Mouse (Mus musculus) myocyte (in vitro differentiated cells): ENCODE measurements at regions not wholly inside any gene's neighbourhood (a gene's known extent, or its start where the extent isn't known, plus 50 kb on each side); places are given as distances from the start of the nearest gene placed in this dataset.
A peak's percentile ranks its signal among the peaks of the same experiment; 100 is the strongest.

Experiments used
- H3K27me3 ChIP-seq: one replicate; pipeline ENCODE4 v1.6.1; 2011; ENCODE audit not compliant: control insufficient read depth, insufficient read depth, insufficient read length
- H3K36me3 ChIP-seq: one replicate; pipeline ENCODE4 v1.6.1; 2011; ENCODE audit not compliant: control insufficient read depth, insufficient read depth
- H3K4me2 ChIP-seq: one replicate; pipeline ENCODE4 v1.6.1; 2011; ENCODE audit warnings: low read depth, control low read depth
- H3K4me3 ChIP-seq: one replicate; pipeline ENCODE4 v1.5.1; 2011; ENCODE audit warnings: mild to moderate bottlenecking, control low read depth, moderate library complexity
- H3K79me2 ChIP-seq: one replicate; pipeline ENCODE4 v1.6.1; 2011; ENCODE audit not compliant: control insufficient read depth, insufficient read depth
- H3ac ChIP-seq: one replicate; pipeline ENCODE4 v1.6.1; 2011; ENCODE audit not compliant: control insufficient read depth, insufficient read length
- CEBPB ChIP-seq: IDR thresholded peaks from 2 replicates; pipeline ENCODE4 v1.6.1; 2011; ENCODE audit warnings: mild to moderate bottlenecking, moderate library complexity; ENCODE audit not compliant: poor library complexity, insufficient read depth, severe bottlenecking
- E2F4 ChIP-seq: IDR thresholded peaks from one replicate; pipeline ENCODE4 v1.6.1; 2011; ENCODE audit warnings: mild to moderate bottlenecking, control low read depth, moderate library complexity; ENCODE audit not compliant: insufficient read depth
- MAX ChIP-seq: IDR thresholded peaks from one replicate; pipeline ENCODE4 v1.6.1; 2011; ENCODE audit warnings: low read depth, mild to moderate bottlenecking, control low read depth
- MYOD1 ChIP-seq, 3 experiments: IDR thresholded peaks; one replicate each; pipeline ENCODE4 v1.6.1; 2011; ENCODE audit warnings: control low read depth in 2 of 3, low read depth in 2 of 3, mild to moderate bottlenecking in 2 of 3, moderate library complexity in 1 of 3; ENCODE audit not compliant: insufficient read length in 2 of 3, control insufficient read depth in 1 of 3
- MYOG ChIP-seq, 3 experiments: IDR thresholded peaks; one replicate each; pipeline ENCODE4 v1.6.1; 2011; ENCODE audit warnings: control low read depth in 2 of 3, low read depth in 2 of 3, mild to moderate bottlenecking in 2 of 3; ENCODE audit not compliant: insufficient read length in 2 of 3, control insufficient read depth in 1 of 3, insufficient read depth in 1 of 3
- POLR2A ChIP-seq: IDR thresholded peaks from one replicate; pipeline ENCODE4 v1.6.1; 2011; ENCODE audit warnings: low read depth, mild to moderate bottlenecking, control low read depth, moderate library complexity; ENCODE audit not compliant: insufficient read length
- POLR2AphosphoS2 ChIP-seq: IDR thresholded peaks from one replicate; pipeline ENCODE4 v1.6.1; 2011; ENCODE audit warnings: low read depth, control low read depth; ENCODE audit not compliant: insufficient read length
- REST ChIP-seq: IDR thresholded peaks from one replicate; pipeline ENCODE4 v1.6.1; 2011; ENCODE audit warnings: mild to moderate bottlenecking, control low read depth, moderate library complexity; ENCODE audit not compliant: insufficient read depth, insufficient read length
- SRF ChIP-seq: IDR thresholded peaks from one replicate; pipeline ENCODE4 v1.6.1; 2011; ENCODE audit warnings: low read depth; ENCODE audit not compliant: control insufficient read depth, insufficient read length
- TCF12 ChIP-seq: IDR thresholded peaks from one replicate; pipeline ENCODE4 v1.6.1; 2011; ENCODE audit warnings: mild to moderate bottlenecking, control low read depth; ENCODE audit not compliant: poor library complexity, insufficient read depth, severe bottlenecking
- TCF3 ChIP-seq: IDR thresholded peaks from one replicate; pipeline ENCODE4 v1.6.1; 2011; ENCODE audit warnings: low read depth, control low read depth; ENCODE audit not compliant: insufficient read length
- USF1 ChIP-seq: IDR thresholded peaks from one replicate; pipeline ENCODE4 v1.6.1; 2011; ENCODE audit warnings: low read depth, mild to moderate bottlenecking, control low read depth, moderate library complexity

DNA sequence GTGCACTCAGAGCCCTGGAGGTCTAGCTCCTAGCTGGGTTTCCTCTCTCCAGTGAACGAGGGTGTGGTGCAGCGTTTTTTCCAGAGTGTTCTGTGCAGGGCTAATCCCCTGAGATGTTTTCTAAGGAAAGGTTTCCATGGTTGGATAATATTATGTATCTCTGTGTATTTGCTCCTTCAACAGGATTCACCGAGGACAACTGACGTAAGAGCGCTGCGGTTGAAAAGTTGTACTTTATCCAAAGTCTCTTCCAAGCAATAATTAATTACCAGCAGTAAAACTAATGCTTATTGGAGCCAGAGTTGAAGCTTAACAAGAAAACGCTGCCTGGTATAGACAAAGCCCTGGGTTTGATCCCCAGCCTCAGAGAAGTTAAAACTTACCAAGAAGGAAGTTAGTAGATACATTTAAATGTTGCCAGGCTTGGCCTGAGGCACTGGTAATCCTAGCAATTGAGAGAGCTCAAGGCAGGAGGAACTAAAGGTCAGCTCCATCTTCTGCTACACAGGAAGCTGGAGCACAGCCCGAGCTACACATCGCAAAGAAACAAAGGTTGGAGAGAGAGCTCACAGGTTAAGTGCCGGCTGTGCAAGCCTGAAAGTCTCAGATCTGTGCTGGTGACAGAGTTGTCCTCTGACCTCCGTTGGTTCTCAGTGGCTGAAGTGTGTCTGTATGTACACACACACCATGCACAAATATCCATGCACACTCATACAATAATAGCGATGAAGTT, 51.2 kb upstream of the Rap1b start:
- Histone ChIP-seq H3K36me3 (no peaks in the 10 kb centered on the region), H3K27me3 (no peaks in the 10 kb centered on the region), H3K4me3 (no peak overlapping the region), H3K4me2 (no peak overlapping the region), H3ac (no peak overlapping the region), H3K79me2 (no peaks in the 10 kb centered on the region)
- TF ChIP-seq SRF (no peak), MYOG (IDR thresholded peaks at IDR 0.05; ENCODE audit: control insufficient read depth in 1 of 3, insufficient read depth in 1 of 3, insufficient read length in 2 of 3, low read depth in 2 of 3) (no peak), CEBPB (no peak), MYOD1 (IDR thresholded peaks at IDR 0.05; ENCODE audit: control insufficient read depth in 1 of 3, insufficient read length in 2 of 3, low read depth in 2 of 3) (no peak), TCF3 (no peak), TCF12 (no peak), POLR2A (no peak), REST (no peak), POLR2AphosphoS2 (no peak), MAX (no peak), USF1 (no peak), E2F4 (no peak)

DNA sequence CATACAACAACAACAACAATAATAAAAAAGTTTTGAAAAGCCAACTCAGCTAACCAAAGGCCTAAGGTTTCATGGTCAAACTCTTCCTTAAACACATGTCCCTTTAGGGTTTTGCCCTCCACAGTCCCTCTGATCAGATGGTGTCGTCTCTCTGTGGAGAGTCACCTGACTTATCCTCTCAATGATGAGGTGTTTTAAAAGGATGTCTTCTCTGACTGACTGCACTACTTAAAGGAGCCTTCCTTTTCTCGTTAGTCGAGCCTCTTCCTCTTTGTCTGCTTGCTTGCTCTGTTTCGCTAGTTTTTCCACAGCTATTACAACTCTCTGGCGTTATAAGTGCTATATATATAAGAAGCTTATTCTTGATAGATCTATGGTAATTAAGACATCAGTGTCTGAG, 51.9 kb upstream of the Rap1b start:
- no peaks in the 10 kb centered on the region for H3K36me3 ChIP-seq
- TF ChIP-seq USF1, result no peak
- TF ChIP-seq MAX, result no peak
- no peak for TF ChIP-seq CEBPB
- TF ChIP-seq TCF3, result no peak
- no peak for TF ChIP-seq POLR2AphosphoS2
- TF ChIP-seq REST, result no peak
- TF ChIP-seq MYOD1 (IDR thresholded peaks at IDR 0.05; ENCODE audit: control insufficient read depth in 1 of 3, insufficient read length in 2 of 3, low read depth in 2 of 3), result no peak
- no peak for TF ChIP-seq MYOG (IDR thresholded peaks at IDR 0.05; ENCODE audit: control insufficient read depth in 1 of 3, insufficient read depth in 1 of 3, insufficient read length in 2 of 3, low read depth in 2 of 3)
- no peak for TF ChIP-seq TCF12
- no peak for TF ChIP-seq POLR2A
- no peak for TF ChIP-seq E2F4
- no peak for TF ChIP-seq SRF
- no peaks in the 10 kb centered on the region for H3K79me2 ChIP-seq
- no peaks in the 10 kb centered on the region for H3K27me3 ChIP-seq
- H3K4me2 ChIP-seq, result no peak overlapping the region
- no peak overlapping the region for H3ac ChIP-seq
- no peak overlapping the region for H3K4me3 ChIP-seq

DNA sequence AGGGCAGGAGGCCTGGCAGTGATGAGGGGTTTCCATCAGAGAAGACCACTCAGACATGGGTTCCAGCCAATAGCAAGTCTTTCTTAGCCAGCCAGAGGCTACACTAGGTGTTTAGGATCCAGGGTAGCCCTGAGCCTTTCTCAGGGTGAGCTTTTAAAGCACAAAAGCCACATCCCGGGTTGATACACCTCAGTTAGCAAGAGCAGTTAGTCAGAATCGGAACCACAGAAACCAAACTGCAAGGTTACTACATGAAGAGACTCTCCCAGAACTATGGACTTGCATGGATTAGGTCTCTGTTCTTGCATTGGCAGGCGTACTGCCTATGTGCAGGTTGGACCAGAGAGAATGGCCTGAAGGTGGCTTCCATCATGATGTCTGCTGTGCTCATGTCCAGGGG, 52.6 kb upstream of the Rap1b start:
- Histone ChIP-seq H3K79me2 (no peaks in the 10 kb centered on the region), H3K36me3 (no peaks in the 10 kb centered on the region), H3ac (no peak overlapping the region), H3K4me3 (no peak overlapping the region), H3K4me2 (no peak overlapping the region), H3K27me3 (no peaks in the 10 kb centered on the region)
- TF ChIP-seq SRF (no peak), E2F4 (no peak), TCF3 (no peak), POLR2AphosphoS2 (no peak), TCF12 (no peak), MYOG (IDR thresholded peaks at IDR 0.05; ENCODE audit: control insufficient read depth in 1 of 3, insufficient read depth in 1 of 3, insufficient read length in 2 of 3, low read depth in 2 of 3) (no peak), CEBPB (no peak)

DNA sequence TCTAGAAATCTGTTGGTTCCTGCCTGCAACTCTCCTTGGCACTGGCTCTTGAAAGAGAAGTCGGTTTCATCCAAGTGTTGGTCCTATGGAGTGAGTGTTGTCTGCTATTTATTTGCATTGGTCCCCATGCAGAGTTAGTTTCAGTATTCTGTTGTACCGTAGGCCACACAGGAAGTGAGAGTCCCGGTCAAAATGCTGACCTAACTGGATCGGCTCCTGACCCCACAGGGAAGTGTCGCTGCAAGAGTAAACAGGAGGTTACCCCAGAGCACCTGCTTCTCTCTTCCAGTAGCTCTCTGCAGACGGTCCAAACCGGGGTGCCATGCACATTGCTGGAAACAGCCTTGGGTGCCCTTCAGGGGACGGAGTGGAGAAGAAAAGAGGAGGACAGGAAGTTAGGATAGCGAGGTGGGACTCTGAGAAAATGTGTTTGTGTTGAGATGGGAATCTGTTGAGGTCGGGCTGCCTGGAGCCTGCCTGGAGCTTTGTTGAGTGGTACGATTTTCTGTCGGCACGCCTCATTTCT, 53.6 kb upstream of the Rap1b start:
- Histone ChIP-seq H3K36me3 (no peaks in the 10 kb centered on the region), H3K4me3 (no peak overlapping the region), H3K27me3 (no peaks in the 10 kb centered on the region), H3K79me2 (no peaks in the 10 kb centered on the region), H3ac (no peak overlapping the region), H3K4me2 (no peak overlapping the region)
- no peak for TF ChIP-seq REST
- no peak for TF ChIP-seq USF1
- TF ChIP-seq MYOG (IDR thresholded peaks at IDR 0.05; ENCODE audit: control insufficient read depth in 1 of 3, insufficient read depth in 1 of 3, insufficient read length in 2 of 3, low read depth in 2 of 3), result no peak

DNA sequence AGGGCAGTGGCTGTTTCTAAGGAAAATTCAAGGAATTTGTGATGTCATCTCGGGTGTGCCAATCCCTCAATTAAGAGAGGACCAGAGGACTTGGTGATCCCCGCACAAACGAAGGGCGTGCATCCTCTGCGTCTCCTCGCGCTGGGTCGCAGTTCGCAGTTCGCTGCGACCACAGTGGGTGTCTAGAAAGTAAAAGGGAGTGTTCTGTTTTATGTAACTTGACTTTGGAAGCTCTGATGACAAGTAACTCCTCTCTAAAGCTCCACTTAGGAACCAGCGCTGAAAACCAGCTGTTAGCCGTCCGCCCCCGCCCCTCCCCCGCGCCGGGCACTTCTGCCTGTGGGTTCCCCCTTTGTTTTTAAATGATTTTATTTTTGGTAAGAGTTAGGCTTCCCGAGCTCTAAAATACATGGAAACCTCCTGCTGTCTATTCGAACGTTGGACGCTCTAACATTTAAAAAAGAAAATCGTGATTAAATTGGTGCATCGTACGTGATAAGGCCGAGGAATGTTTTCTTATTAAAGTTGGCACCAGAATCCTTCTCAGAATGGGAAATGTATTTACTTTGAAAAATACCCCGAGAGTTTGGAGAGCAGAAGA, 59.9 kb upstream of the Rap1b start:
- no peaks in the 10 kb centered on the region for H3K36me3 ChIP-seq
- TF ChIP-seq POLR2AphosphoS2 (peak; percentile 35), MYOD1 (IDR thresholded peaks at IDR 0.05; ENCODE audit: control insufficient read depth in 1 of 3, insufficient read length in 2 of 3, low read depth in 2 of 3) (peak in 2 of 3 experiments; percentile 10 to 63), MYOG (IDR thresholded peaks at IDR 0.05; ENCODE audit: control insufficient read depth in 1 of 3, insufficient read depth in 1 of 3, insufficient read length in 2 of 3, low read depth in 2 of 3) (peak in 1 of 3 experiments; percentile 41), POLR2A (peak; percentile 59), TCF12 (no peak), MAX (no peak)

More for the DNA sequence above, 59.9 kb upstream of the Rap1b start:
- Histone ChIP-seq H3K4me3 (peak overlapping the region; percentile 20), H3K4me2 (peak overlapping the region; percentile 83), H3K27me3 (no peaks in the 10 kb centered on the region), H3ac (peak overlapping the region; percentile 22), H3K79me2 (no peaks in the 10 kb centered on the region)
